33 mouse cellular contexts compared by ENCODE assay signal in the genomic region with DNA sequence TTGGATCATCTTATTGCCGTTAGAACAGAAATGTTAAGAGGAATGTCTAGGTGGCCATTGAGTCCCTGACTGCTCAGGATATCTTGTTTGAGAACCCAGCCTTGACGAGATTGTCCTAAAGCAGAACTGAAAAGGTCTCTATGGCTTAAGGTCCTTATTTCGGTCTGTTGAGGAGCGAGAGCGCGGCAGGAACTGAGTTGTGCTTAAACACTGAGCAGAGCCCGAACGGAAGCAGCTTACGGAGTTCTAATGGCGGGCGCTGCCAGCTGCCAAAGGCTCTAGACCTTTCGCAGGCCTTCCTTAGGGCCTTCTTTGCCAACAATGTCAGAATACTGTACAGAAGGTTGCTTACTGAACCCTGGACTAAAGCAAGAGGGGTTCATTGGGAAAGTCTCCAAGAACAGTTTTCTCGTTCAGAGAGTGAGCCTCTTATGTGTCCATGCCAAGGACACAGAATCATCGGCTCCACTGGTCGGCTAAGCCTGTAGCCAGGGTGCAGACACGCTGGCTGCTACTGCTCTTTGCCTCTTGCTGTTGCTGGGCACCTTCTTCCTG. TPM values are rescaled to one million over a fixed set of nuclear protein-coding genes. Genes with fewer than 3 reads are reported as not detected.
DNase-seq lines count a peak whose midpoint lies in the region; ATAC-seq and TF ChIP-seq lines count a peak whose summit lies in the region.
"Had no signal": no experiment of that assay in that cellular context is flagged by ENCODE, and none has a peak within 500 bp of the region (broad histone marks: within the 10 kb centered on the region; RNA-seq: fewer than 3 reads in every experiment).

No protein-coding gene starts in this region.

- WGBS in midbrain, postnatal 0 days: 93% methylated on average over 16 of the region's 16 CpGs
- 96% methylated on average over 16 of the region's 16 CpGs for WGBS in midbrain, embryonic 11.5 days
- WGBS in intestine, embryonic 15.5 days: 91% methylated on average over 16 of the region's 16 CpGs
- WGBS in stomach, embryonic 14.5 days: 96% methylated on average over 16 of the region's 16 CpGs
- WGBS in forebrain, postnatal 0 days: 88% methylated on average over 16 of the region's 16 CpGs

- intact Hi-C loops in gastrocnemius, postnatal 14 days (cut with DNase I; ENCODE audit: low total_unique reads): no loop called here

- no peaks in the 10 kb centered on the region for H3K4me1 ChIP-seq in midbrain, postnatal 0 days (ENCODE audit: insufficient read depth, low read length)
- no peaks in the 10 kb centered on the region for H3K4me1 ChIP-seq in midbrain, embryonic 11.5 days (ENCODE audit: control insufficient read depth, insufficient read depth, low read length)
- H3K4me1 ChIP-seq in intestine, embryonic 15.5 days (replicated peaks): peaks cover 11% of the 10 kb centered on the region; the same call in 1 of the 2 replicates
- no peaks in the 10 kb centered on the region for H3K4me1 ChIP-seq in stomach, embryonic 14.5 days (ENCODE audit: control insufficient read depth, insufficient read depth, low read length)
- no peaks in the 10 kb centered on the region for H3K4me1 ChIP-seq in forebrain, postnatal 0 days (ENCODE audit: insufficient read depth)
- H3K4me1 ChIP-seq: midbrain, embryonic 15.5 days had no signal

- ATAC-seq in midbrain, postnatal 0 days (ENCODE audit: low FRiP score): no peak
- no peak for ATAC-seq in midbrain, embryonic 11.5 days (ENCODE audit: low FRiP score)
- no peak for ATAC-seq in intestine, embryonic 15.5 days
- no peak for ATAC-seq in stomach, embryonic 14.5 days (ENCODE audit: insufficient number of reproducible peaks, insufficient read depth, low FRiP score, low read depth)
- ATAC-seq in forebrain, postnatal 0 days: no peak
- ATAC-seq: activated CD4-positive, CD25-positive, alpha-beta regulatory T cell, adult 4 months; forebrain, embryonic 16.5 days; midbrain, embryonic 15.5 days had no signal

- H3K9me3 ChIP-seq in midbrain, postnatal 0 days (ENCODE audit: low read length): no peaks in the 10 kb centered on the region
- no peaks in the 10 kb centered on the region for H3K9me3 ChIP-seq in midbrain, embryonic 11.5 days (ENCODE audit: control insufficient read depth, low read length)
- no peaks in the 10 kb centered on the region for H3K9me3 ChIP-seq in intestine, embryonic 15.5 days
- H3K9me3 ChIP-seq in stomach, embryonic 14.5 days (ENCODE audit: control insufficient read depth, low read depth, low read length): no peaks in the 10 kb centered on the region
- H3K9me3 ChIP-seq in forebrain, postnatal 0 days (ENCODE audit: low read length): no peaks in the 10 kb centered on the region
- H3K9me3 ChIP-seq: forebrain, embryonic 10.5 days; heart, embryonic 13.5 days; hindbrain, embryonic 12.5 days; limb, embryonic 15.5 days; liver, embryonic 15.5 days; lung, embryonic 15.5 days; midbrain, embryonic 15.5 days; neural tube, embryonic 13.5 days had no signal

- TF ChIP-seq POLR2A in brain, embryonic 14.5 days (IDR thresholded peaks at IDR 0.05; ENCODE audit: borderline replicate concordance, extremely low read depth, insufficient read depth, insufficient read length, poor library complexity, severe bottlenecking): no peak

- TF ChIP-seq CTCF in midbrain, postnatal 0 days (IDR thresholded peaks at IDR 0.05): no peak
- TF ChIP-seq CTCF in brain, embryonic 14.5 days (IDR thresholded peaks at IDR 0.05; ENCODE audit: borderline replicate concordance, extremely low read depth, insufficient read depth, insufficient read length): no peak
- no peak for TF ChIP-seq CTCF in forebrain, postnatal 0 days (IDR thresholded peaks at IDR 0.05; ENCODE audit: low read depth)

- H3K4me3 ChIP-seq in midbrain, postnatal 0 days (ENCODE audit: low read depth, low read length): no peak overlapping the region
- no peak overlapping the region for H3K4me3 ChIP-seq in midbrain, embryonic 11.5 days (ENCODE audit: low read depth, low read length)
- H3K4me3 ChIP-seq in intestine, embryonic 15.5 days (replicated peaks): no peak overlapping the region
- no peak overlapping the region for H3K4me3 ChIP-seq in stomach, embryonic 14.5 days (ENCODE audit: low read depth, low read length)
- H3K4me3 ChIP-seq in forebrain, postnatal 0 days (ENCODE audit: low read depth, low read length): no peak overlapping the region
- H3K4me3 ChIP-seq: forebrain, embryonic 10.5 days; heart, embryonic 13.5 days; hindbrain, embryonic 12.5 days; left cerebral cortex, adult 2 months; limb, embryonic 15.5 days; liver, embryonic 15.5 days; lung, embryonic 15.5 days; midbrain, embryonic 15.5 days; myocyte; neural tube, embryonic 13.5 days had no signal

- peak; percentile 53 for DNase-seq in midbrain, postnatal 0 days (ENCODE audit: low spot score)
- no peak for DNase-seq in midbrain, embryonic 11.5 days (ENCODE audit: low spot score, missing footprints)
- peak; percentile 6 for DNase-seq in brain, embryonic 14.5 days (ENCODE audit: low read depth)
- DNase-seq in gastrocnemius, postnatal 14 days: no peak
- DNase-seq in kidney, postnatal 14 days: no peak
- DNase-seq in forebrain, postnatal 0 days: no peak
- DNase-seq: adrenal gland, adult 8-10 months; cerebellum, adult 8-10 months; heart, postnatal 14 days; kidney, postnatal 4 days; lung, postnatal 36 days; right cerebral cortex, adult 18-20 months; right cerebral cortex, postnatal 4 days; thymus, postnatal 25 days had no signal

- H3K27ac ChIP-seq in midbrain, postnatal 0 days (ENCODE audit: low read depth, low read length): no peak overlapping the region
- H3K27ac ChIP-seq in midbrain, embryonic 11.5 days (ENCODE audit: low read depth, low read length): no peak overlapping the region
- peak overlapping the region; percentile 30; the same call in 1 of the 2 replicates for H3K27ac ChIP-seq in intestine, embryonic 15.5 days
- peak overlapping the region; percentile 39; the same call in 1 of the 2 replicates for H3K27ac ChIP-seq in stomach, embryonic 14.5 days (ENCODE audit: low read length)
- H3K27ac ChIP-seq in forebrain, postnatal 0 days (ENCODE audit: low read depth, low read length): no peak overlapping the region
- H3K27ac ChIP-seq: forebrain, embryonic 10.5 days; heart, embryonic 13.5 days; hindbrain, embryonic 12.5 days; left cerebral cortex, adult 2 months; limb, embryonic 15.5 days; liver, embryonic 15.5 days; lung, embryonic 15.5 days; midbrain, embryonic 15.5 days; neural tube, embryonic 13.5 days had no signal

- H3K9ac ChIP-seq in midbrain, postnatal 0 days (replicated peaks; ENCODE audit: low read length, poor library complexity, severe bottlenecking): no peak overlapping the region
- no peak overlapping the region for H3K9ac ChIP-seq in midbrain, embryonic 11.5 days (ENCODE audit: low read length)
- no peak overlapping the region for H3K9ac ChIP-seq in intestine, embryonic 15.5 days
- no peak overlapping the region for H3K9ac ChIP-seq in stomach, embryonic 14.5 days (replicated peaks; ENCODE audit: low read depth, low read length)
- no peak overlapping the region for H3K9ac ChIP-seq in forebrain, postnatal 0 days
- H3K9ac ChIP-seq: heart, embryonic 13.5 days; hindbrain, embryonic 12.5 days; limb, embryonic 15.5 days; liver, embryonic 15.5 days; lung, embryonic 15.5 days; midbrain, embryonic 15.5 days; neural tube, embryonic 13.5 days had no signal

- H3K27me3 ChIP-seq in midbrain, postnatal 0 days (ENCODE audit: insufficient read depth, low read length): no peaks in the 10 kb centered on the region
- H3K27me3 ChIP-seq in midbrain, embryonic 11.5 days (ENCODE audit: control insufficient read depth, insufficient read depth, low read length): no peaks in the 10 kb centered on the region
- no peaks in the 10 kb centered on the region for H3K27me3 ChIP-seq in intestine, embryonic 15.5 days (replicated peaks)
- H3K27me3 ChIP-seq in stomach, embryonic 14.5 days (ENCODE audit: control insufficient read depth, insufficient read depth, low read length): no peaks in the 10 kb centered on the region
- H3K27me3 ChIP-seq in forebrain, postnatal 0 days (ENCODE audit: insufficient read depth, low read length): no peaks in the 10 kb centered on the region
- H3K27me3 ChIP-seq: heart, embryonic 13.5 days; hindbrain, embryonic 12.5 days; limb, embryonic 15.5 days; liver, embryonic 15.5 days; lung, embryonic 15.5 days; midbrain, embryonic 15.5 days; neural tube, embryonic 13.5 days had no signal

- H3K4me2 ChIP-seq in midbrain, postnatal 0 days (ENCODE audit: low read depth, low read length, poor library complexity, severe bottlenecking): no peak overlapping the region
- H3K4me2 ChIP-seq in midbrain, embryonic 11.5 days: no peak overlapping the region
- H3K4me2 ChIP-seq in intestine, embryonic 15.5 days (replicated peaks): no peak overlapping the region
- no peak overlapping the region for H3K4me2 ChIP-seq in stomach, embryonic 14.5 days (replicated peaks; ENCODE audit: low read depth, low read length)
- H3K4me2 ChIP-seq in forebrain, postnatal 0 days (ENCODE audit: low read depth): no peak overlapping the region
- H3K4me2 ChIP-seq: heart, embryonic 13.5 days; hindbrain, embryonic 12.5 days; limb, embryonic 15.5 days; liver, embryonic 15.5 days; lung, embryonic 15.5 days; midbrain, embryonic 15.5 days; neural tube, embryonic 13.5 days had no signal

- H3K36me3 ChIP-seq in midbrain, postnatal 0 days (ENCODE audit: insufficient read depth, low read length): peaks cover 3% of the 10 kb centered on the region; the same call in 1 of the 2 replicates
- no peaks in the 10 kb centered on the region; the same call in 1 of the 2 replicates for H3K36me3 ChIP-seq in midbrain, embryonic 11.5 days (ENCODE audit: control insufficient read depth, insufficient read depth, low read length)
- no peaks in the 10 kb centered on the region for H3K36me3 ChIP-seq in intestine, embryonic 15.5 days
- H3K36me3 ChIP-seq in stomach, embryonic 14.5 days (ENCODE audit: control insufficient read depth, insufficient read depth, low read length): no peaks in the 10 kb centered on the region
- peaks cover 18% of the 10 kb centered on the region for H3K36me3 ChIP-seq in forebrain, postnatal 0 days (ENCODE audit: insufficient read depth)
- H3K36me3 ChIP-seq: midbrain, embryonic 15.5 days had no signal

RNA-seq across cellular contexts. Expression of a gene that starts 7.3 kb away (rescaled TPM):
- not detected in 2 replicates for total RNA-seq in midbrain, postnatal 0 days (2014; rRNA removed)
- polyA plus RNA-seq in midbrain, postnatal 0 days (2015; fragmentation: Nextera tagmentation; extraction: Ambion mirVana): not detected in 2 replicates
- 0.14 TPM in 1 of 2 replicates, not detected in the other for polyA plus RNA-seq in midbrain, embryonic 11.5 days (2014; fragmentation: Nextera tagmentation; extraction: Ambion mirVana)
- polyA plus RNA-seq in brain, embryonic 14.5 days (2012; rRNA removed): not detected in 2 replicates
- not detected in 2 replicates for polyA plus RNA-seq in intestine, embryonic 15.5 days (2015; fragmentation: Nextera tagmentation; extraction: Ambion mirVana)
- polyA plus RNA-seq in stomach, embryonic 14.5 days (2014; fragmentation: Nextera tagmentation; extraction: Ambion mirVana): not detected in 2 replicates
- total RNA-seq in gastrocnemius, postnatal 14 days (2021): not detected
- not detected in 2 replicates for total RNA-seq in forebrain, postnatal 0 days (2014; rRNA removed)
- not detected in 2 replicates for polyA plus RNA-seq in forebrain, postnatal 0 days (2015; fragmentation: Nextera tagmentation; extraction: Ambion mirVana)
- total RNA-seq: adrenal gland, adult 8-10 months; gastrocnemius, postnatal 4 days; heart, postnatal 14 days; layer of hippocampus, postnatal 10 days; left cerebral cortex, adult 2 months; left cerebral cortex, postnatal 36 days had no signal
- polyA plus RNA-seq: embryonic facial prominence, embryonic 11.5 days; forebrain, embryonic 10.5 days; heart, embryonic 13.5 days; kidney, embryonic 14.5 days; limb, embryonic 15.5 days; liver, embryonic 15.5 days; lung, embryonic 15.5 days; midbrain, embryonic 15.5 days; myocyte; neural tube, embryonic 13.5 days had no signal

RNA-seq across cellular contexts. Expression of a gene that starts 25.4 kb away (rescaled TPM):
- total RNA-seq in midbrain, postnatal 0 days (2014; rRNA removed): 4.1 and 4.7 TPM in 2 replicates
- 2.4 and 2.5 TPM in 2 replicates for polyA plus RNA-seq in midbrain, postnatal 0 days (2015; fragmentation: Nextera tagmentation; extraction: Ambion mirVana)
- 3.3 and 4.3 TPM in 2 replicates for polyA plus RNA-seq in midbrain, embryonic 11.5 days (2014; fragmentation: Nextera tagmentation; extraction: Ambion mirVana)
- polyA plus RNA-seq in brain, embryonic 14.5 days (2012; rRNA removed): 0.69 and 1.8 TPM in 2 replicates
- polyA plus RNA-seq in intestine, embryonic 15.5 days (2015; fragmentation: Nextera tagmentation; extraction: Ambion mirVana): 20.0 and 21.7 TPM in 2 replicates
- 27.1 and 31.5 TPM in 2 replicates for polyA plus RNA-seq in stomach, embryonic 14.5 days (2014; fragmentation: Nextera tagmentation; extraction: Ambion mirVana)
- 1 to 10 TPM; 3.0 to 3.5 TPM for total RNA-seq in gastrocnemius, postnatal 14 days (2021)
- total RNA-seq in forebrain, postnatal 0 days (2014; rRNA removed): 3.7 and 5.3 TPM in 2 replicates
- polyA plus RNA-seq in forebrain, postnatal 0 days (2015; fragmentation: Nextera tagmentation; extraction: Ambion mirVana): 1.5 and 2.1 TPM in 2 replicates

RNA-seq across cellular contexts. Expression of a gene that starts 26.6 kb away (rescaled TPM):
- 11.0 and 12.9 TPM in 2 replicates for total RNA-seq in midbrain, postnatal 0 days (2014; rRNA removed)
- 8.2 and 8.9 TPM in 2 replicates for polyA plus RNA-seq in midbrain, postnatal 0 days (2015; fragmentation: Nextera tagmentation; extraction: Ambion mirVana)
- polyA plus RNA-seq in midbrain, embryonic 11.5 days (2014; fragmentation: Nextera tagmentation; extraction: Ambion mirVana): 37.2 and 38.6 TPM in 2 replicates
- 26.7 and 26.8 TPM in 2 replicates for polyA plus RNA-seq in brain, embryonic 14.5 days (2012; rRNA removed)
- polyA plus RNA-seq in intestine, embryonic 15.5 days (2015; fragmentation: Nextera tagmentation; extraction: Ambion mirVana): 21.2 and 23.3 TPM in 2 replicates
- polyA plus RNA-seq in stomach, embryonic 14.5 days (2014; fragmentation: Nextera tagmentation; extraction: Ambion mirVana): 24.9 and 27.4 TPM in 2 replicates
- 1 to 10 TPM; 3.2 to 4.8 TPM for total RNA-seq in gastrocnemius, postnatal 14 days (2021)
- 10.1 and 12.4 TPM in 2 replicates for total RNA-seq in forebrain, postnatal 0 days (2014; rRNA removed)
- polyA plus RNA-seq in forebrain, postnatal 0 days (2015; fragmentation: Nextera tagmentation; extraction: Ambion mirVana): 12.0 and 14.4 TPM in 2 replicates

Comparison
In these comparisons a context has a peak if more than half of its experiments do, and no peak if none do; other contexts are left out.
1. DNase-seq: peak in midbrain, postnatal 0 days (single experiment) and brain, embryonic 14.5 days (single experiment); none in midbrain, embryonic 11.5 days (single experiment), gastrocnemius, postnatal 14 days (single experiment), kidney, postnatal 14 days (single experiment) and forebrain, postnatal 0 days (single experiment).
2. H3K27ac ChIP-seq: peak in intestine, embryonic 15.5 days (single experiment) and stomach, embryonic 14.5 days (single experiment); none in midbrain, postnatal 0 days (single experiment), midbrain, embryonic 11.5 days (single experiment) and forebrain, postnatal 0 days (single experiment).